Mouse (Mus musculus) heart, embryonic 12.5 days (tissue): Measurements from ENCODE around the gene A630089N07Rik. TPM values are rescaled to one million over a fixed set of nuclear protein-coding genes. Genes with fewer than 3 reads are reported as not detected.

Experiments used
- ATAC-seq: fragments of 200-750 bp; cut with Nextera tagmentation; 2 replicates; pipeline ENCODE4 v1.8.0; 2017; ENCODE audit warnings: moderate TSS enrichment, moderate library complexity; ENCODE audit not compliant: insufficient number of reproducible peaks, low FRiP score
- H3K27ac ChIP-seq: fragments of 300-500 bp; sonication (generic); 2 replicates; pipeline ENCODE4 v1.5.1; 2016; ENCODE audit warnings: mild to moderate bottlenecking, moderate library complexity; ENCODE audit not compliant: poor library complexity, severe bottlenecking
- H3K27me3 ChIP-seq: fragments of 300-500 bp; sonication (generic); replicated peaks from 2 replicates; pipeline ENCODE4 v1.6.1; 2016; ENCODE audit warnings: mild to moderate bottlenecking, moderate library complexity
- H3K36me3 ChIP-seq: fragments of 300-500 bp; sonication (generic); 2 replicates; pipeline ENCODE4 v1.6.1; 2016; ENCODE audit warnings: mild to moderate bottlenecking, moderate library complexity
- H3K4me1 ChIP-seq: fragments of 300-500 bp; sonication (generic); replicated peaks from 2 replicates; pipeline ENCODE4 v1.6.1; 2016; ENCODE audit warnings: mild to moderate bottlenecking
- H3K4me2 ChIP-seq: fragments of 300-500 bp; sonication (generic); 2 replicates; pipeline ENCODE4 v1.6.1; 2016; ENCODE audit warnings: mild to moderate bottlenecking, moderate library complexity
- H3K4me3 ChIP-seq: fragments of 300-500 bp; sonication (generic); 2 replicates; pipeline ENCODE4 v1.5.1; 2016; ENCODE audit warnings: mild to moderate bottlenecking
- H3K9ac ChIP-seq: fragments of 300-500 bp; sonication (generic); 2 replicates; pipeline ENCODE4 v1.6.1; 2016; ENCODE audit warnings: mild to moderate bottlenecking, moderate library complexity
- H3K9me3 ChIP-seq: fragments of 300-500 bp; sonication (generic); replicated peaks from 2 replicates; pipeline ENCODE4 v1.6.1; 2016; ENCODE audit warnings: mild to moderate bottlenecking, moderate library complexity
- WGBS: fragments of 180-500 bp; shearing (Covaris S2); methylation state at CpG from one replicate; pipeline ENCODE4 v1.1.7; 2016; 5-methylcytosine and 5-hydroxymethylcytosine counted together
- polyA plus RNA-seq: library from polyadenylated mRNA; unstranded; fragments of >200 nt; fragmentation: Nextera tagmentation; extraction: Ambion mirVana; gene quantifications from 2 replicates; pipeline ENCODE4 v1.2.1, GENCODE M21; 2016

Gene A630089N07Rik
- polyA plus RNA-seq, 1 experiment from 2014 or later, result 15.9 TPM

DNA sequence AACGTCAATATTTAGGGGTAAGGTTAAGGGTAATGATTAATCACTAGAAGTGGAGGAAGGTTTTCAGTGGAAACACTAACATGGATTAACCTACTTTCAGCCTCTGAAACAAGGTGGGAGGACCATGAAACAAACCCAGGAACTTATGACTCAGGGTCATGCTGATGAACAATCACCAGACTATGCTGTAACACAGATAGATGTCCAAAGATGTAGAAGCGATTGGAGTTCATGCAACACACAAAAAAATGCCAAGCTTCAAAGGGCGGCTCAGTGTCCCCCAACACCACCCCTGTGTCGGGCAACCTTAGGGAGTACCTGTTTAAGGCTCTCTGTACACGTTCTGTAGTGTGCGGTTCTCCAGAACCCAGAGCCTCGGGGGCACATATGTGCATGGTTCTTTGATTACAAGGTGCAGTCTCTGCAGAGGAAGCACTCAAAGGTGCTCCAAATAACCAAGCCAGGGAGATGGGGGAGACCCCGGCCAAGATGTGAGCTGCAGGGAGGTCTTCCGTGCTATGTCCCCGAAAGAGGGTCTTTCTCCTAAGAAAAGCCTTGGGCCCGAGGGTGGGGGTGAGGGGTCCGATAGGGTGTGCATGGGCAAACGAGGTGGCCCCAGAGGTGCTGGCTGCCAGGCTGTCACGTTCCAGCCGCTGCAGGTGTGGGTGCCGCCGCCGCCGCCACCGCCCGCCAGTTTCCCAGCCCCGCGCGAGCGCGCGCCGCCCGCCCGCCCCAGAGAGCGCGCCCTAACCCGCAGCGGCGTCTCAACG lies 120.7 kb downstream of the A630089N07Rik start:
- H3K4me2 ChIP-seq, result peak overlapping the region; percentile 89
- H3K27ac ChIP-seq, result peak overlapping the region; percentile 91
- H3K4me1 ChIP-seq, result peaks cover 28% of the 10 kb centered on the region
- peak overlapping the region; percentile 92 for H3K9ac ChIP-seq
- ATAC-seq, result no peak
- 5% methylated on average over 35 of the region's 36 CpGs for WGBS
- H3K27me3 ChIP-seq, result no peaks in the 10 kb centered on the region
- H3K36me3 ChIP-seq, result peaks cover 2% of the 10 kb centered on the region; the same call in 1 of the 2 replicates
- peak overlapping the region; percentile 74 for H3K4me3 ChIP-seq
- no peaks in the 10 kb centered on the region for H3K9me3 ChIP-seq

GRCm38 (mm10) chr16:97960348-97960747 lies 121.9 kb downstream of the A630089N07Rik start:
- no peaks in the 10 kb centered on the region for H3K9me3 ChIP-seq
- H3K27ac ChIP-seq, result no peak overlapping the region
- no peak overlapping the region for H3K4me3 ChIP-seq
- peaks cover 31% of the 10 kb centered on the region for H3K4me1 ChIP-seq
- no peak for ATAC-seq
- H3K27me3 ChIP-seq, result no peaks in the 10 kb centered on the region; the same call in 1 of the 2 replicates
- no peak overlapping the region for H3K4me2 ChIP-seq
- H3K9ac ChIP-seq, result no peak overlapping the region
- WGBS, result 72% methylated on average over 3 of the region's 3 CpGs
- peaks cover 14% of the 10 kb centered on the region for H3K36me3 ChIP-seq

DNA sequence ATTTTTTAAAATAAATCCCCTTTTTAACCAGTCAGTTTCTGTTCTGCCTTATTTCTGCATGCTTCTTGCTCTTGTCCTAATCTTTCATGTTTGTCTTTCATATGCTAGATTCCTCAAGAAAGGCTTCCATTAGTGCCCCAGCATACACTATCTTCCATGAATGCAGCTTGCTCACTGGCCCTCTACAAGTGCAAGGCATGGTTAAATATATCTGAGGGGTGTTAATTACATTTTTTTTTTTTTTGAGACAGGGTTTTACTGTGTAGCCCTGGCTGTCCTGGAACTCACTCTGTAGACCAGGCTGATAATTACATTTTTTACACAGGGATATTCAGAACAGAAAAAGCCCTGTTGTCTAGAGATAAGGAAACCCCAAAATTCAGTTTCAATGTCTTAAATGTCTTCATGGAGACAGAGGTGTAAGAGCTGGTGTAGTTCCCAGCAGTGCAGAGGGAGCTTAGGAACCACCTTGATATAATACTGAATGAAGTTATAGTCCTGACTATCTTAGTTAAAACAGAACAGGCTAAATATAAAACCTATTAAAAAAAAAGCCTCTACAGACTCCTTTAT lies 123.8 kb downstream of the A630089N07Rik start:
- H3K4me2 ChIP-seq, result no peak overlapping the region
- H3K27ac ChIP-seq, result no peak overlapping the region
- H3K4me1 ChIP-seq, result peaks cover 31% of the 10 kb centered on the region
- H3K9me3 ChIP-seq, result no peaks in the 10 kb centered on the region
- H3K36me3 ChIP-seq, result peaks cover 26% of the 10 kb centered on the region
- ATAC-seq, result no peak
- H3K27me3 ChIP-seq, result peaks cover 8% of the 10 kb centered on the region
- H3K4me3 ChIP-seq, result no peak overlapping the region
- no peak overlapping the region for H3K9ac ChIP-seq

DNA sequence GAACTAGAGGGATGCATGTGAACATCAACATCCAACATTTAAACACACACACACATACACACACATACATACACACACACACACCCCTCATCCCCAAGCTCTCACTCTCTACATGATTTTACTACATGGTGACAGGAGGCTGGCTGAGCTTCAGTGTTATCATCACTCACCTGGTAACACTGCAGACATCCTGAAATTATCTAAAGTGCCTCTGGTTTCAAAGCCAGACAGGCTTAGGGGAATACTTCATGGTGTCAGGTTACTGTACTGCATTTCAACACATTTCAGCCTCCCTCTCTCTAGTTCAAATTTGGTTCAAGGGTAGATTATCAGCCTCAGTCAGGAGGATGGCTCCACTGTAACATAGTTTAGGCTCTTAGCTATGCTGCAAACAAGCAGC lies 124.6 kb downstream of the A630089N07Rik start:
- H3K9me3 ChIP-seq, result no peaks in the 10 kb centered on the region
- H3K4me2 ChIP-seq, result peak overlapping the region; percentile 32
- H3K9ac ChIP-seq, result no peak overlapping the region
- no peak overlapping the region for H3K4me3 ChIP-seq
- peak; percentile 22; the same call in 1 of the 2 replicates for ATAC-seq
- H3K4me1 ChIP-seq, result peaks cover 37% of the 10 kb centered on the region
- H3K27ac ChIP-seq, result peak overlapping the region; percentile 68
- H3K36me3 ChIP-seq, result peaks cover 33% of the 10 kb centered on the region
- peaks cover 8% of the 10 kb centered on the region for H3K27me3 ChIP-seq

- H3K9me3 ChIP-seq, result no peaks in the 10 kb centered on the region
- no peak for ATAC-seq
- H3K27me3 ChIP-seq, result peaks cover 14% of the 10 kb centered on the region
- H3K27ac ChIP-seq, result no peak overlapping the region
- H3K36me3 ChIP-seq, result peaks cover 49% of the 10 kb centered on the region
- no peak overlapping the region for H3K4me2 ChIP-seq
- no peak overlapping the region for H3K9ac ChIP-seq
- H3K4me3 ChIP-seq, result no peak overlapping the region
- 70% methylated on average over 2 of the region's 2 CpGs for WGBS
- peaks cover 41% of the 10 kb centered on the region for H3K4me1 ChIP-seq
Observed at GRCm38 (mm10) chr16:97956011-97956410, 126.2 kb downstream of the A630089N07Rik start.

- Histone ChIP-seq H3K9ac (no peak overlapping the region), H3K4me3 (no peak overlapping the region), H3K36me3 (peaks cover 66% of the 10 kb centered on the region), H3K27me3 (peaks cover 27% of the 10 kb centered on the region), H3K9me3 (no peaks in the 10 kb centered on the region), H3K4me2 (no peak overlapping the region), H3K4me1 (peaks cover 36% of the 10 kb centered on the region), H3K27ac (no peak overlapping the region)
- WGBS, result 79% methylated on average over 2 of the region's 2 CpGs
- ATAC-seq, result no peak
Observed at GRCm38 (mm10) chr16:97953300-97953699, 128.9 kb downstream of the A630089N07Rik start.

DNA sequence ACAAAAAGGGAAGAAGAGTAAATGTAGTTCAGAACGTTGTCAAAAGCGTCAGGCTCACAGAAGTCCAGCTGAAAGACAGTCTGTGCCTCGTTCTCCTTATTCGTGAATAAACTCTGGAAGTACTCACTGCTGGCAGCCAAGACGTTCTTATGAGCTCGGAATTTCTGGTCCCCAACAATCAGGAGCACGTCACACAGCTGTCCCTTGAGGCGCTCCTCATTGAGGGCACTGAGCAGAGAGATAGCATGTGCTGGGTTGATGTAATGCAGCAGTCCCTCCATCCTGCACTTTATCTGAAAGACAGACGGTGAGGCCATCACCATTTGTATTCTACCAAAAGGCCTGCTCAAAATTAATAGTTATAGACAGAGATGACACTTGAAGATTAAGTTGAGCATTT lies 129.4 kb downstream of the A630089N07Rik start:
- Histone ChIP-seq H3K9me3 (no peaks in the 10 kb centered on the region), H3K27ac (no peak overlapping the region), H3K9ac (no peak overlapping the region), H3K36me3 (peaks cover 68% of the 10 kb centered on the region), H3K4me3 (no peak overlapping the region), H3K4me2 (no peak overlapping the region), H3K27me3 (peaks cover 27% of the 10 kb centered on the region), H3K4me1 (peaks cover 32% of the 10 kb centered on the region)
- 51% methylated on average over 9 of the region's 9 CpGs for whole genome bisulfite sequencing
- no peak for ATAC-seq

GRCm38 (mm10) chr16:97952371-97952770 lies 129.9 kb downstream of the A630089N07Rik start:
- no peak overlapping the region for H3K9ac ChIP-seq
- ATAC-seq, result no peak
- H3K4me1 ChIP-seq, result peaks cover 29% of the 10 kb centered on the region
- peaks cover 68% of the 10 kb centered on the region for H3K36me3 ChIP-seq
- no peak overlapping the region for H3K4me3 ChIP-seq
- no peak overlapping the region for H3K27ac ChIP-seq
- peaks cover 27% of the 10 kb centered on the region for H3K27me3 ChIP-seq
- no peak overlapping the region for H3K4me2 ChIP-seq
- WGBS, result 85% methylated on average over 4 of the region's 4 CpGs
- H3K9me3 ChIP-seq, result no peaks in the 10 kb centered on the region

Other genes with a start within 250 kb of the A630089N07Rik start
- 7.3 and 9.1 TPM in 2 replicates for gene Prdm15, start 230.6 kb downstream of the A630089N07Rik start, polyA plus RNA-seq
- gene C2cd2, start 119.9 kb downstream of the A630089N07Rik start, polyA plus RNA-seq, result 19.3 and 21.2 TPM in 2 replicates
- 11.0 and 11.7 TPM in 2 replicates for gene Zbtb21, start 119.8 kb downstream of the A630089N07Rik start, polyA plus RNA-seq
- gene B230307C23Rik, start 85.1 kb downstream of the A630089N07Rik start, polyA plus RNA-seq, result 13.7 and 13.9 TPM in 2 replicates